Mouse (Mus musculus) lung, embryonic 15.5 days (tissue): ENCODE measurements around the gene Cpvl. TPM values are rescaled to one million over a fixed set of nuclear protein-coding genes. Genes with fewer than 3 reads are reported as not detected.

Experiments
- ATAC-seq: fragments of 200-750 bp; cut with Nextera tagmentation; 2 replicates; pipeline ENCODE4 v1.8.0; 2017; ENCODE audit warnings: moderate number of reproducible peaks, borderline replicate concordance; ENCODE audit not compliant: low FRiP score, low TSS enrichment; ENCODE audit errors: extremely low read depth
- H3K27ac ChIP-seq: fragments of 300-500 bp; sonication (generic); 2 replicates; pipeline ENCODE4 v1.5.1; 2015; ENCODE audit warnings: moderate library complexity, mild to moderate bottlenecking, inconsistent platforms
- H3K27me3 ChIP-seq: fragments of 300-500 bp; sonication (generic); 2 replicates; pipeline ENCODE4 v1.6.1; 2015; ENCODE audit warnings: inconsistent platforms
- H3K36me3 ChIP-seq: fragments of 300-500 bp; sonication (generic); 2 replicates; pipeline ENCODE4 v1.6.1; 2015; ENCODE audit warnings: inconsistent platforms
- H3K4me1 ChIP-seq: fragments of 300-500 bp; sonication (generic); 2 replicates; pipeline ENCODE4 v1.6.1; 2015; ENCODE audit warnings: inconsistent platforms
- H3K4me2 ChIP-seq: fragments of 300-500 bp; sonication (generic); 2 replicates; pipeline ENCODE4 v1.6.1; 2015; ENCODE audit warnings: inconsistent platforms, mild to moderate bottlenecking, moderate library complexity
- H3K4me3 ChIP-seq: fragments of 300-500 bp; sonication (generic); 2 replicates; pipeline ENCODE4 v1.5.1; 2015; ENCODE audit warnings: mild to moderate bottlenecking, inconsistent platforms
- H3K9ac ChIP-seq: fragments of 300-500 bp; sonication (generic); 2 replicates; pipeline ENCODE4 v1.6.1; 2015; ENCODE audit warnings: inconsistent platforms
- H3K9me3 ChIP-seq: fragments of 300-500 bp; sonication (generic); 2 replicates; pipeline ENCODE4 v1.6.1; 2016; ENCODE audit warnings: inconsistent platforms
- WGBS: fragments of 180-500 bp; shearing (Covaris S2); methylation state at CpG from one replicate; pipeline ENCODE4 v1.1.7; 2015; 5-methylcytosine and 5-hydroxymethylcytosine counted together
- polyA plus RNA-seq: library from polyadenylated mRNA; unstranded; fragments of >200 nt; fragmentation: Nextera tagmentation; extraction: Ambion mirVana; gene quantifications from 2 replicates; pipeline ENCODE4 v1.2.1, GENCODE M21; 2015

Cpvl gene
- polyA plus RNA-seq, 1 experiment from 2014 or later: 0.19 TPM

DNA sequence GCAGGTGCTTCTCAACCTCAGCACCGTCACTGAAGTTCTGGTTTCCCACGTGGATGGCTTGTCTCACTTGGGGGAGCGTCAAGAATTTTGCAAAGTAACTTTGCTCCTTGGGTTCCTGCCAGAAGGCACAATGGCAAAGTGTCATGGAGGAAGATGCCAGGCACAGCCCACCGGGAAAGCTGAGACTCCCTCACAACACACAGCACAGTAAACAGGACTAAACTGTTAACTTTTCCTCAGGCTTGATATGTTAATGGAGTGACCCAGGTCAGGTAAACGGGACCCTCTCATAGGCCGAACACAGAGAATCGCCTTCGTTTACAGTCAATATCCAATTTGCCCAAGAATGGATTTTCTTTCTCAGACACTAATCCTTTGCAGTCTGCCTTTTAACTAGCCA lies 53.3 kb downstream of the Cpvl start:
- Histone ChIP-seq H3K9me3 (no peaks in the 10 kb centered on the region), H3K4me1 (peaks cover 13% of the 10 kb centered on the region), H3K9ac (no peak overlapping the region), H3K27me3 (no peaks in the 10 kb centered on the region), H3K4me2 (no peak overlapping the region), H3K4me3 (no peak overlapping the region), H3K36me3 (no peaks in the 10 kb centered on the region), H3K27ac (no peak overlapping the region)
- 57% methylated on average over 8 of the region's 8 CpGs for WGBS
- ATAC-seq: no peak

DNA sequence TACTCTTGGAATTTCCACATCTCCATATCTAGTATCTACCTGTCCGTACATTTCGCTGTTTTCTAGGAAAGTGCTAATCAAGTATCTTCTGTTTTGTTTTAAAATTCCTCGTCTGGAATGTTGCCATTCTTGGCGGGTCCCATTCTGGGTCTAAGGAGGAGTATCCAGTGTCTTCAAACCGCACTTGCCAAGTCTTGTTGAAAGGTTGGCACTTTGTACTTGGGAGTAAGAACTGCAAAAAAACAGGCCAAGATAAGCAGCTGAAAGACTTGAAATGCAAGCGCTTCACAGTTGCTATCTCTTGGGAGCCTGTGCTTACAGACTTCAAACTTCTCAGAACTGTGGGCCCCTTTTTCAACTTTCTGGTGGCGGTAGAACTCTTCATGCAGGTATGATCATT lies 58.4 kb downstream of the Cpvl start:
- Histone ChIP-seq H3K4me1 (no peaks in the 10 kb centered on the region; the same call in 1 of the 2 replicates), H3K4me2 (no peak overlapping the region), H3K36me3 (no peaks in the 10 kb centered on the region), H3K27ac (no peak overlapping the region), H3K9me3 (no peaks in the 10 kb centered on the region), H3K4me3 (no peak overlapping the region), H3K9ac (no peak overlapping the region), H3K27me3 (no peaks in the 10 kb centered on the region)
- ATAC-seq: no peak
- 77% methylated on average over 7 of the region's 7 CpGs for WGBS

DNA sequence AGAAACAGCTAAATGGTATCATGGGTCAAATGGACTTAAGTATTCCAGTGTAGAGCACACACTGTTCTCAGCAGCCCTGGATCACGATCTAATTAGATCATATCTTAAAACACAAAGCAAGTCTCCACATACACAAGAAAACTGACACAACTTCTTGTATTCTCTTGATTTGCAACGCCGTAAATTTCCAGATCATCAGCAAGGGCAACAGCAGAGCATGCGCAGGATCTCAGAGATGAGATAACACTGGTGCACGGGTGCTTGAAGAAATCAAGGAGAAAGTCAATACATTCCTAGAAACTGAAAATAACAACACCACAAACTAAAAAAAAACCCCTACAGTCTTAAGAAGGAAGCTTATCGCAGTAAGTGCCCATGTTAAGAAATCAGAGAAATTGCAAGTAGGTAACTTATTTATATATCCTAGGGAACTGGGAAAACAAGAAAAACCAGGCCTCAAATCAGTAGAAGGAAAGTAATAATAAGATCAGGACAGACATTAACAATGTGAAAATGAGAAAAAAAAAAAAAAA lies 61.4 kb downstream of the Cpvl start:
- Histone ChIP-seq H3K4me2 (no peak overlapping the region), H3K4me1 (peaks cover 6% of the 10 kb centered on the region; the same call in 1 of the 2 replicates), H3K27ac (no peak overlapping the region), H3K9ac (no peak overlapping the region), H3K36me3 (no peaks in the 10 kb centered on the region), H3K4me3 (no peak overlapping the region), H3K9me3 (no peaks in the 10 kb centered on the region), H3K27me3 (no peaks in the 10 kb centered on the region)
- ATAC-seq: no peak
- WGBS: 79% methylated on average over 6 of the region's 6 CpGs

DNA sequence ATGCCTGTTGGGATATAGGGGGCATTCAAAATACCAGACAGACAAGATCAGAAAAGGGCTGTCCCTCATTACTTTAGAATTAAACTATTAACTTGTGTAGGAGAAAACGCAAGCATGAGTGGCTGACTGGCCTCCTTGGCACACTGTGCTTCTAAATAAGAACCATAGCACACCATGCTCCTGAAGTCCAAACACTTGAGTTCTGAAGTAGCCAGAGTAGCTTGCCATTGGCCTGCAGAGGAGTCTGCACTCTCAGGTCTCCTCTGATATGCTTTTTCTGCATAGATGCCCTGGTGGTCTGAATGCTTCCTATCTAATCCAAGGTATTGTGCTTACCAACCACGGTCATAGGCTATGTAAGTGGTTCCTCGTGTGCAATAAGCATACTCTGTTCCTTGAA lies 63.1 kb downstream of the Cpvl start:
- Histone ChIP-seq H3K27me3 (no peaks in the 10 kb centered on the region), H3K4me3 (no peak overlapping the region), H3K9ac (no peak overlapping the region), H3K4me1 (peaks cover 14% of the 10 kb centered on the region), H3K36me3 (no peaks in the 10 kb centered on the region), H3K4me2 (no peak overlapping the region), H3K27ac (no peak overlapping the region), H3K9me3 (no peaks in the 10 kb centered on the region)
- ATAC-seq: no peak
- WGBS: 73% methylated on average over 3 of the region's 3 CpGs

DNA sequence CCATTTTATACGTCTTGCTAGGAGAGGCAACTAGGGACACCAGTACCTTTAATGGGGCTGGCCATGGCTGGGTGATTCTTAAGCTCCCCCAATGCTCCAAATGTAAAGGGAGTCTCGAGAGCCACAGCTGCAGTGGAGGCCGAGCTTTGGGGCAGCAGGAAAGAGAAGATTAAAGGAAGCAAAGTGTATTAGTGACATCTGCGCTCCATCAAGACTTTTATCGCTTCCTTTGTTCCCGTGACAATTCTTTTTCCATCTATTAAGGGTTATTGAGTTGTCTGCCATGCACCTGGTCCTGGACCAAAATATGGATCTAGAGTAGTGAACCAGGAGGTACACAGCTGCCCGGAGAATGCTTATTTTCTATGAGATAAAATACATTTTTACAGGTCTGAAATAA lies 65.3 kb downstream of the Cpvl start:
- Histone ChIP-seq H3K4me2 (no peak overlapping the region), H3K9me3 (no peaks in the 10 kb centered on the region), H3K36me3 (no peaks in the 10 kb centered on the region), H3K4me3 (no peak overlapping the region), H3K9ac (no peak overlapping the region), H3K27ac (no peak overlapping the region), H3K4me1 (peaks cover 28% of the 10 kb centered on the region), H3K27me3 (no peaks in the 10 kb centered on the region)
- WGBS: 53% methylated on average over 7 of the region's 7 CpGs
- ATAC-seq: no peak

DNA sequence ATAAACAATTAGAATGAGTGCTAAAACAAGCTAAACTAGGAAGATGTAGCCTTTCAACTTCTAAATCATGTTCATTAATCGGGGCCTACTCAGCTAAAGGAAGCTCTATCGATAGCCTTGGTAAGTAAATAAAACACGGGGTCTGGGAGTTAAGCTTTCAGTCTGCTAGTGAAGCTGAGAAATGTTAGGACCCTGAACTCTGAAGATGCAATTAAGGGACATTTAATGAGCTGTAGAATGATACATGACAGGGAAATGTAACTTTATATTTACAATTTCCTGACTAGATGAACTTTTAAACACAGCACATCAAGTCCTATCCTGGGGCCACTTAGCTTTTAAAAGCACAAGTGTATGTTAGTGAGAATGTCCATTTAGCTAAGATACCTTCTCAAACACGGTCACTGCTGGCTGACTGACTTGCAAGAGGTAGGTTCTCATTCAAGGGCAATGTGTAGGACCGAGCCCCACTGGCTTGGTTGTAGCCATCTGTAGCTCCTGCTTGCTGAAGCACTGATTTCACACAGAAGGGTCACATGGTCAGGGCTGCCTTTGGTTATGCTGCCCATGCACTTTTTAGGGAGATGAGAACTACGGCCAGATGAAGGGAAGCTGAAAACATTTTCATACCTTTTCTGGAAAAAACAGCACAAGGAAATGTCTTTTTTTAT lies 66.2 kb downstream of the Cpvl start:
- 26% methylated on average over 6 of the region's 6 CpGs for WGBS
- H3K4me3 ChIP-seq: no peak overlapping the region
- H3K27me3 ChIP-seq: no peaks in the 10 kb centered on the region
- H3K27ac ChIP-seq: no peak overlapping the region
- no peaks in the 10 kb centered on the region for H3K36me3 ChIP-seq
- H3K9ac ChIP-seq: no peak overlapping the region
- ATAC-seq: no peak
- H3K4me2 ChIP-seq: no peak overlapping the region
- H3K4me1 ChIP-seq: peaks cover 36% of the 10 kb centered on the region
- H3K9me3 ChIP-seq: no peaks in the 10 kb centered on the region

DNA sequence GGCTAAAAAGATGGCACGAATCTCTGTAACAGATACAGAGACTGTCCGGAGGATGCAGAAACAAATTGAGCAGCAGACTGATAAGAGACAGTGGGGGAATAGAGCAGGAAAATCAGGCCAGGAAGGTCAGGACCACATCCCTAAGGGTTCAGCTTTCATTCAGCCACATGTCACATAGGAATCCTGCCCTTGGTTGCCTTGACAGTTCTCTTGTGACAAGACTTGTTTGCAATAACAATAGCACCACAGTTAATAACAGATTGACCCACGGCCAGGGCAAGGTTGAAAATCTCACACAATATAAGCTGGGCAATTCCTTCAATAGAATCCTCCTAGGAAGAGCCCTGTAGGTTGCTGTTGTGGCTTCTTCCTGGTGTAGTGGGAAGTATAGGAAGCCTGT lies 68.5 kb downstream of the Cpvl start:
- no peaks in the 10 kb centered on the region for H3K9me3 ChIP-seq
- WGBS: 34% methylated on average over 3 of the region's 3 CpGs
- no peak overlapping the region for H3K4me3 ChIP-seq
- ATAC-seq: no peak
- H3K9ac ChIP-seq: no peak overlapping the region
- H3K4me2 ChIP-seq: no peak overlapping the region
- peaks cover 59% of the 10 kb centered on the region for H3K4me1 ChIP-seq
- no peak overlapping the region for H3K27ac ChIP-seq
- no peaks in the 10 kb centered on the region for H3K27me3 ChIP-seq
- H3K36me3 ChIP-seq: no peaks in the 10 kb centered on the region

DNA sequence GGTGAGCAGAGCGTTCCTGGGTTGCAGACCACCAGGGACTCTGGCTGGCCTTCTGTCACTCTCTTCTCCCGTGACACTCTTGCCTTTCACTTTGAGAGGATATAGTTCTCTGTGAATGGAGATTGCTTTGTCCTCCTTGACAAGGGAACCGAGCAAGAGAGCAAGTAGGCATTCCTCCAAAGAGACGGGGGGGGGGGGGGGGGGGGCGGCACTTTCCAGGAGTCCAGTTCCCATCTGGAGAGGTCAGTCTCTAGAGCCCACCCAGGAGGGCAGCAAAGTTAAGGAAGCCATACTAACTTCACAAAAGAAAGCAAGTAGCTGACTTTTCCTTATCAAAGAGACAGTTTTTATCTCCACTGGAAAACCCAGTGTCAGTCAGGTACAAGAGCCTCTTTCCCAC lies 69.0 kb downstream of the Cpvl start:
- H3K4me2 ChIP-seq: no peak overlapping the region
- no peak overlapping the region for H3K4me3 ChIP-seq
- no peak overlapping the region for H3K9ac ChIP-seq
- no peak for ATAC-seq
- H3K27ac ChIP-seq: no peak overlapping the region
- H3K9me3 ChIP-seq: no peaks in the 10 kb centered on the region
- no peaks in the 10 kb centered on the region for H3K27me3 ChIP-seq
- WGBS: 21% methylated on average over 3 of the region's 5 CpGs
- peaks cover 65% of the 10 kb centered on the region for H3K4me1 ChIP-seq
- H3K36me3 ChIP-seq: no peaks in the 10 kb centered on the region

DNA sequence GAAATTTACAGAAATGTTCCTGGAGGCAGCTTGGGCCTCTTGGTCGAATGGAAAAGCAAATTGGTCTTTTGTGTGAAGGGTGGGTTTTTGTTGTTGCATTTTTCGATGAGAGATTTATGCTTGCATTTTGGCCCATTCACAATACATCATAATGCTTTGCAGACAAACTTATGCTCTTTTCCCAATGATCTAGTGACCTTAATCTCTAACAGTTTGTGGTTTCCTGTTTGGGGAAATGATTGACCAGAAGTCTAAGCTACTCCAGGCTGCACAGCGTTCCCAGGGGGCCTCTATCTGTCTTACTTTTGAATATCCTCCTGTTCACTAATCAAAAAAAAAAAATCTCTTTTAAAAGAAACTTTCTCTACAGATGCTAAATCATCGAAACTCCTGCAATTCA lies 71.6 kb downstream of the Cpvl start:
- no peaks in the 10 kb centered on the region for H3K27me3 ChIP-seq
- no peaks in the 10 kb centered on the region for H3K9me3 ChIP-seq
- H3K27ac ChIP-seq: peak overlapping the region; percentile 72
- no peak overlapping the region for H3K9ac ChIP-seq
- WGBS: 32% methylated on average over 4 of the region's 4 CpGs
- H3K4me3 ChIP-seq: no peak overlapping the region
- H3K4me1 ChIP-seq: peaks cover 59% of the 10 kb centered on the region
- H3K4me2 ChIP-seq: no peak overlapping the region
- no peaks in the 10 kb centered on the region for H3K36me3 ChIP-seq
- ATAC-seq: no peak

DNA sequence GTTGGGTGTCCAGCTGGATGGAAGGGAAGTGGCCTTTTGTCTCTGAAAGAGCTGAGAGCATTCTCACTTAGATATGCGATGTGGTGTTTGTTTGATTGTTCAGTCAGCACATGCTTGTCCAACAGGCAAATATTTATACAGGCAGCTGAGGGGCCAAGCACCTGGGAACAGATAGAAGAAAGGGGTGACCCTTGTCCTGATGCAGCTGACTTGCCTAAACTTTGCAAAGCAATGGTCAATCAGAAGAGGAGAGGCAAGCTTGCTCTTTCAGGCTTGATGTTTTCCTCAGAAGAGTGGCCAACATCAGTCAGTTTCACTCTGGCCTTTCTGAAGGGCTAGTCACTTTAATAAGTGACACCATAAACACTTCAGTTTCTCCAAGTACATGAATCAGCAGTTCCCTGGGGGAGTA lies 72.4 kb downstream of the Cpvl start:
- H3K27ac ChIP-seq: peak overlapping the region; percentile 72
- no peaks in the 10 kb centered on the region for H3K27me3 ChIP-seq
- ATAC-seq: peak; percentile 58; the same call in 1 of the 2 replicates
- WGBS: 3% methylated on average over 1 of the region's 1 CpGs
- H3K4me2 ChIP-seq: no peak overlapping the region
- peaks cover 53% of the 10 kb centered on the region for H3K4me1 ChIP-seq
- no peak overlapping the region for H3K4me3 ChIP-seq
- no peaks in the 10 kb centered on the region for H3K36me3 ChIP-seq
- no peak overlapping the region for H3K9ac ChIP-seq
- no peaks in the 10 kb centered on the region for H3K9me3 ChIP-seq

DNA sequence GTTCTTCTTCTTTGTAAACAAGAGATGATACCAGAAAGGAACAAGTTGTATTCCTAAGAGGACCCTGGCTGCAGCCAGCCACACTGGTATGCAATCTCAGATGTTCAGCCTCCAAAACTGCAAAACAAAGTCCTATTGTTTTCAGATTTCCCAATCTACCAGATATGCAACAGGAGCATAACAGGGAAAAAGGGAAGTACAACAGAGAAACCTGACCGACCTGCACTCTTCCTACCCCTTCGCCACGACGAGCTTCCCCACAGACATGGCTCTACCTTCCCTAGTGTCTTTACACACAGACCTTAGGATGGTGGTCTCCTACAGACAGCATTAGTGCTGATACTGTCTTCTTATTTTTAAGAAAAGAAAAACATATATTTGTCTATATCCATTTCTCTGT lies 72.9 kb downstream of the Cpvl start:
- Histone ChIP-seq H3K4me1 (peaks cover 53% of the 10 kb centered on the region), H3K4me3 (no peak overlapping the region), H3K9ac (no peak overlapping the region), H3K36me3 (no peaks in the 10 kb centered on the region), H3K4me2 (no peak overlapping the region), H3K27me3 (no peaks in the 10 kb centered on the region), H3K27ac (peak overlapping the region; percentile 72), H3K9me3 (no peaks in the 10 kb centered on the region)
- 49% methylated on average over 4 of the region's 4 CpGs for WGBS
- no peak for ATAC-seq

DNA sequence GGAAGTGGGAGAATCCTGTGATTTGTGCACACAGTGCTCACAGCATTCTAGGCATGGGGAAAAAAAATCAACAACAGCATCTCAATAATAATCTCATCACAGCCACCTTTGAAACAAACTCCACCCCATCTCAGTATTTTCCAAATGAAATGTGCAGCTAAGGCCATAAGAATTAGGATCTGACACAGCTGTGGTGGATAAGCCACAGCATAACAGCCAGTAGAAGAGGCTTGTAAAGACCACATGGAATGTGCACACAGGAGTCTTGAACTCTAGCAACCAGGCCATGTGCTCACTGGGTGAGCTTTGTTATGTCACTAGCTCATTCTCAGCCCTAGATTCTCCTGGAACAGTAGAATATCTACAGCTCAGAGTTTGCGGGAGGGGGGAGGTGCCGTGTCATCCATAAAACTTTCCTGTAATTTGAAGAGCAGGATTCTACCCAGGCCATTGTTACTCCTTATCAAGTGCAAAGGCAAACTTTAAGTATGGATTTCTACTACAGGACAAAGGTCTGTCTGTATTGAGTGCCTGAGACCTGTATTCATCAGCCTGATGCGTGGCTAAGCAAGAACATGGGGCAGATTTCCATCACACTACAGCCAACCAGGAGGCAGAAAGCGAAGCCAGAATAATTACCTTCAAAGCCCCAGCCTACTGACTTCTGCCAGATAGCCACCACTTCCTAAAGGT lies 73.6 kb downstream of the Cpvl start:
- H3K4me2 ChIP-seq: no peak overlapping the region
- ATAC-seq: peak; percentile 64; the same call in 1 of the 2 replicates
- 51% methylated on average over 4 of the region's 4 CpGs for WGBS
- no peaks in the 10 kb centered on the region for H3K9me3 ChIP-seq
- H3K4me3 ChIP-seq: no peak overlapping the region
- peak overlapping the region; percentile 72 for H3K27ac ChIP-seq
- H3K4me1 ChIP-seq: peaks cover 51% of the 10 kb centered on the region
- H3K36me3 ChIP-seq: no peaks in the 10 kb centered on the region
- no peak overlapping the region for H3K9ac ChIP-seq
- H3K27me3 ChIP-seq: no peaks in the 10 kb centered on the region
